Mouse (Mus musculus) ES-E14 (cell line): ENCODE data around the gene Psmb4. TPM values are rescaled to one million over a fixed set of nuclear protein-coding genes. Genes with fewer than 3 reads are reported as not detected.
A peak's percentile ranks its signal among the peaks of the same experiment; 100 is the strongest.

Experiments used
- DNase-seq: peaks from one replicate; pipeline ENCODE4 v3.0.0-alpha.2; 2013; ENCODE audit warnings: low read depth, low spot score
- H3K27ac ChIP-seq: 2 replicates; pipeline ENCODE4 v1.5.1; 2012; ENCODE audit warnings: low read depth, mild to moderate bottlenecking, low read length, moderate library complexity, mixed read lengths; ENCODE audit not compliant: poor library complexity, insufficient read depth, severe bottlenecking
- H3K36me3 ChIP-seq: 2 replicates; pipeline ENCODE4 v1.6.1; 2012; ENCODE audit warnings: mild to moderate bottlenecking, low read length, moderate library complexity, mixed read lengths; ENCODE audit not compliant: control insufficient read depth, poor library complexity, insufficient read depth, severe bottlenecking
- H3K4me1 ChIP-seq, 2 experiments: fragments of 150-350 bp in 1 of 2; sonication (generic) in 1 of 2; 2 replicates each; pipeline ENCODE4 v1.6.1; 2012; ENCODE audit warnings: low read length in 2 of 2, mild to moderate bottlenecking in 1 of 2, mixed read lengths in 1 of 2; ENCODE audit not compliant: control insufficient read depth in 2 of 2, insufficient read depth in 2 of 2, poor library complexity in 1 of 2
- H3K4me3 ChIP-seq, 2 experiments: fragments of 150-350 bp in 1 of 2; sonication (generic) in 1 of 2; 2 replicates each; pipeline ENCODE4 v1.5.1; 2012; ENCODE audit warnings: low read length in 2 of 2, low read depth in 1 of 2, mild to moderate bottlenecking in 1 of 2, mixed read lengths in 1 of 2; ENCODE audit not compliant: insufficient read depth in 1 of 2, poor library complexity in 1 of 2, severe bottlenecking in 1 of 2
- H3K9ac ChIP-seq: 2 replicates; pipeline ENCODE4 v1.6.1; 2012; ENCODE audit warnings: low read depth, mild to moderate bottlenecking, low read length, mixed read lengths; ENCODE audit not compliant: poor library complexity, insufficient read depth, severe bottlenecking
- H3K9me3 ChIP-seq: fragments of 150-350 bp; sonication (generic); 2 replicates; pipeline ENCODE4 v1.6.1; 2012; ENCODE audit warnings: low read depth, mild to moderate bottlenecking, low read length; ENCODE audit not compliant: control insufficient read depth, insufficient read depth
- CHD2 ChIP-seq: IDR thresholded peaks from 2 replicates; pipeline ENCODE4 v1.6.1; 2014; ENCODE audit warnings: mild to moderate bottlenecking, low read depth, low read length, inconsistent platforms
- HCFC1 ChIP-seq: IDR thresholded peaks from 2 replicates; pipeline ENCODE4 v1.6.1; 2012; ENCODE audit warnings: low read length, inconsistent platforms, borderline replicate concordance; ENCODE audit not compliant: insufficient read depth
- MAFK ChIP-seq: IDR thresholded peaks from 2 replicates; pipeline ENCODE4 v1.6.1; 2014; ENCODE audit warnings: mild to moderate bottlenecking, low read depth, low read length, inconsistent platforms; ENCODE audit not compliant: insufficient read depth
- ZC3H11A ChIP-seq: IDR thresholded peaks from 2 replicates; pipeline ENCODE4 v1.6.1; 2012; ENCODE audit warnings: low read depth, mild to moderate bottlenecking, inconsistent platforms, low read length, borderline replicate concordance
- ZNF384 ChIP-seq: IDR thresholded peaks from 2 replicates; pipeline ENCODE4 v1.6.1; 2012; ENCODE audit warnings: low read depth, low read length, inconsistent platforms
- in situ Hi-C, 2 experiments: fragments of 600-800 bp; cut with MboI; formaldehyde crosslinking; loops; one replicate each; pipeline ENCODE4 v1.15.1; 2025; ENCODE audit warnings: low sequenced_read_pairs in 2 of 2, inconsistent platforms in 1 of 2; ENCODE audit not compliant: unreplicated experiment in 2 of 2
- total RNA-seq: library from RNA; depleted of rRNA; stranded (reverse); fragments of 300-350 nt; gene quantifications from 2 replicates; pipeline ENCODE4 v1.2.3, GENCODE M21; 2012

Psmb4 gene
- total RNA-seq, 1 experiment, result 498 TPM

DNA sequence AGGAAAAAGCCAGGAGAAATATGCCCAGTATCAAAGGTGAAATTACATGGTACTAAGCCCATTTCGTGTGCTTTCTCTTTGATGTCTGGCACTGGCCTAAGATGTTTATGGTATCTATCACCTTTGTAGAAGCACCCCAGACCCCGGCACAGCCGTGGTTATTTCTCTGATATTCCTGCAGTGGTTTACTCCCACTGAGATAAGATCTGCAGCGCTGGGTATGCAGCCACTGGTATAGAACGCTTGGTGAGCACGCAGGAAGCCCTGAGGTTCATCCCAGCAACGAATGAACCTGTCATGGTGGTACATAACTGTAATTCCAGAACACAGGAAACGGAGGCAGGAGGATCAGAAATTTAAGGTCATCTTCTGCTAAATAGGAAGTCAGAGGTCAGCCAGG is 37.9 kb upstream of the Psmb4 start:
- H3K4me3 ChIP-seq, result no peak overlapping the region
- DNase-seq, result no peak
- in situ Hi-C loops, result no loop called here
- no peaks in the 10 kb centered on the region for H3K9me3 ChIP-seq
- peaks cover 0 to 2% of the 10 kb centered on the region in 2 experiments; a peak in 1 of 4 replicates for H3K4me1 ChIP-seq
- no peak overlapping the region for H3K9ac ChIP-seq
- TF ChIP-seq ZC3H11A (no peak), HCFC1 (no peak), ZNF384 (no peak), CHD2 (no peak), MAFK (no peak)
- no peak overlapping the region for H3K27ac ChIP-seq
- no peaks in the 10 kb centered on the region for H3K36me3 ChIP-seq

- H3K4me3 ChIP-seq, result no peak overlapping the region
- no peak for TF ChIP-seq HCFC1
- TF ChIP-seq ZNF384, result no peak
- TF ChIP-seq CHD2, result no peak
- TF ChIP-seq MAFK, result no peak
- no peak for TF ChIP-seq ZC3H11A
- DNase-seq, result no peak
- peaks cover 2 to 9% of the 10 kb centered on the region in 2 experiments; a peak in 3 of 4 replicates for H3K4me1 ChIP-seq
- H3K9me3 ChIP-seq, result no peaks in the 10 kb centered on the region
- in situ Hi-C loops, result no loop called here
- H3K36me3 ChIP-seq, result no peaks in the 10 kb centered on the region
- H3K27ac ChIP-seq, result no peak overlapping the region
- no peak overlapping the region for H3K9ac ChIP-seq
Observed at GRCm38 (mm10) chr3:94922333-94922732, 35.6 kb upstream of the Psmb4 start.

DNA sequence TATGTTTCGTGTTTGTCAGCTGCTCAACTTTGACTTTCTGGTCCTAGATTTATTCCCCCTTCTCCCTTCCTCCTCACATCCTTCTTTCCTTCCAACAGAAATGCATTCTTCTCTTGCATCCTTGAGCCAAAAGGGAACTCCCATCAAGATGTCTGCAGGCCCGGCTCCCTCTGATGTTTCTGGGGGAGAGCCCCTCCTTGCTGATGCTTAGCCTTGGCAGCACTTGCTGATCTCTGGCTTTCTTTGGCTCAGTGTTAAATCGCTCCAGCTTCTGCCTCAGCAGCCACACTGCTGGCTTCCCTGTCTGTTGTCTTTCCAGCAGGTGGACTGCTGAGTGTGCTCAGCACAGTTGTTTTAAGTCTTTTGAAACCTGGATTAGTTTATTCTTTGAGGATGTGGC is 34.3 kb upstream of the Psmb4 start:
- no peaks in the 10 kb centered on the region for H3K9me3 ChIP-seq
- no peak overlapping the region for H3K9ac ChIP-seq
- H3K36me3 ChIP-seq, result no peaks in the 10 kb centered on the region
- peaks cover 2 to 9% of the 10 kb centered on the region in 2 experiments; a peak in 3 of 4 replicates for H3K4me1 ChIP-seq
- no peak overlapping the region for H3K27ac ChIP-seq
- H3K4me3 ChIP-seq, result no peak overlapping the region
- no peak for TF ChIP-seq MAFK
- DNase-seq, result no peak
- in situ Hi-C loops, result no loop called here

DNA sequence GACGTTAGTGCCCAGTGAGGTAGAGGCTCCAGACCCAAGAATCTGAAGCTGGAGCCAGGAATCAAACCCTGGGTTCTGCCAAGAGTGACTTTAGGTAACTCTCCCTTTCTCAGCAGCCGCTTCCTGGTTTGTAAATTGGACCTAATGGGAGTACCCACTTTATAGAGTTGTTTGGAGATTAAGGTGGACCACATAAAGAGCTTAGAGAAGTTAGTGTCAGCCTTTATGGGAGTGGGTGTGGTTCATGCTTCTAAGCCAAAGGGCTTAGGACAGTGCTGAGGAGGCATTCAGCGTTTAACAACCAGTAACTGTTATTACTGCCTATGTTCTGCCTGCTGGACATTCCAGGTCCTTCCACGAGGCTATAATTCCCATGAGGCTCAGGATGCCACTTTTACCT is 32.1 kb upstream of the Psmb4 start:
- Histone ChIP-seq H3K36me3 (no peaks in the 10 kb centered on the region), H3K4me1 (peaks cover 2 to 8% of the 10 kb centered on the region in 2 experiments; a peak in 3 of 4 replicates), H3K9me3 (no peaks in the 10 kb centered on the region), H3K9ac (no peak overlapping the region), H3K27ac (no peak overlapping the region), H3K4me3 (no peak overlapping the region)
- TF ChIP-seq ZC3H11A (no peak), CHD2 (no peak), MAFK (no peak), ZNF384 (no peak), HCFC1 (no peak)
- in situ Hi-C loops, result no loop called here
- no peak for DNase-seq

GRCm38 (mm10) chr3:94917816-94918361 is 31.1 kb upstream of the Psmb4 start:
- H3K9ac ChIP-seq, result peak overlapping the region; percentile 5
- no peaks in the 10 kb centered on the region for H3K9me3 ChIP-seq
- H3K4me3 ChIP-seq, result peak overlapping the region; percentile 0 to 22; a peak in 1 of 4 replicates
- DNase-seq, result peak; percentile 29
- H3K27ac ChIP-seq, result no peak overlapping the region
- no peaks in the 10 kb centered on the region for H3K36me3 ChIP-seq
- in situ Hi-C loops, result no loop called here
- peaks cover 2 to 8% of the 10 kb centered on the region in 2 experiments; a peak in 3 of 4 replicates for H3K4me1 ChIP-seq
- TF ChIP-seq CHD2 (no peak), MAFK (peak; percentile 87; the same call in 1 of the 2 replicates)
